Mouse (Mus musculus) lung, adult 2 months (tissue): ENCODE results near the gene Psmd5.

ENCODE experiments used
- CTCF ChIP-seq: fragments of 200-500 bp; IDR thresholded peaks from 2 replicates; pipeline ENCODE4 v1.5.1; 2011; ENCODE audit warnings: mild to moderate bottlenecking, low read length, control low read depth; ENCODE audit not compliant: insufficient read depth
- POLR2A ChIP-seq: fragments of 200-500 bp; IDR thresholded peaks from 2 replicates; pipeline ENCODE4 v1.6.1; 2011; ENCODE audit warnings: low read depth, mild to moderate bottlenecking, control low read depth, low read length, borderline replicate concordance; ENCODE audit errors: extremely low read depth

- TF ChIP-seq POLR2A (no peak), CTCF (no peak)
Observed at GRCm38 (mm10) chr2:34895503-34896113, 20.8 kb upstream of the Psmd5 start.
